Mouse (Mus musculus) left cerebral cortex, postnatal 14 days (tissue): ENCODE results near the gene Plekha7. TPM values are rescaled to one million over a fixed set of nuclear protein-coding genes. Genes with fewer than 3 reads are reported as not detected.
"Not testable (repeated sequence)": the region's sequence is repeated elsewhere in the genome, so short reads cannot be mapped to it uniquely, and the experiment has no call there.

Experiments used
- DNase-seq, 2 experiments: peaks; one replicate each; pipeline ENCODE4 v3.0.0; 2021 to 2022; ENCODE audit warnings: low spot score in 2 of 2, mixed read lengths in 1 of 2
- intact Hi-C: fragments of 180-260 bp; cut with DNase I; formaldehyde crosslinking; loops from one replicate; pipeline ENCODE4 v1.15.1; 2025
- total RNA-seq, 2 experiments: library from RNA; stranded (reverse); gene quantifications; 2 replicates each; pipeline ENCODE4 v1.2.3; 2021

Plekha7 gene
- total RNA-seq, 2 experiments from 2014 or later, result 21.0 to 23.5 TPM

DNA sequence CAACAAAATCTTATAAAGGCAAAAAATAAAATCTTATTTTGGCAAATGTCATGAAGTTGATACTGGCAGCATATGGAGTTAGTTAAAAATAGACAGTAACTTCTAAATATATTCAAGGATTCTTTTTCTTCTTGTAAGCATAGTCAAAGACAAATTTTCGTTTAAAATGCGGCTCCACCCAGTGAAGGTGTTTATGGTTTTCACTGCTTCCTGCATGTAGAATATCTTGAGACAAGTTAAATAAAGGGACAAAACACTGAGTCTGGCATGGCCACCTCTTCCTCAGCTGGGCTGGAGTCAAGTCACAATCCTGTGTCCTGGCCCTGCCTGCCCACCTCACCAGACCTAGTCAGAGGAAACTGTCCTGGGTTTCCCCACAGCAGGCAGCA is 184.6 kb downstream of the Plekha7 start:
- no peak for DNase-seq

DNA sequence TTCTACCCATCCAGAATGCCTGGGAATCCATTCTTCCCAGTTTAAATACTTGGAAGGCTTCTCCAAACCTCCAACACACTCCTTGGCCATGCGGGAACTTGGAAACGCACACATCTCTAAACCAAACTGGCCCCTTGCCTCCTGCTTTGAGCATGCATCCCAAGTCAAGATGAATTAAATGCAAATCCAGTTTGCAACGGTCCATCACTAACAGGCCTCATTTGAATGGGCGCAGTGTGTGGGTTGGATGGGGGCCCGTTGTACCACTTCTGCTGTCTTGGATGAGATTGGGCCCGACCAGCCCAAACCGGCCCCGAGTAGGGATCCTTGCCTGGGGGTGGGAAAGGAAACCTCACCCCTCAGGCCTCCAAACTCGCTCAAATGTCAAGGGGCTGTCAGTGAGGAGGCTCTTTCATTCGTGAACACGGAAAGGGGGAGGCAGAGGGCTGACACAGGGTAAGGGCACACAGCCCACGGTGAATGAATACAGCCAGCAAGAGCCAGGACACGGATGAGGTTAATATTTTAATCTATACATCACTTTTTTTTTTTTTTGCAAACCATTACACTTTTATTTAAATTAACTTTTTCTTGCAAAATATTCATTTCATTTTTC is 185.1 kb downstream of the Plekha7 start:
- DNase-seq, result peak in 1 of 2 experiments; percentile 25
- intact Hi-C loops, result no loop called here

More for the DNA sequence above, 184.6 kb downstream of the Plekha7 start:
- intact Hi-C loops, result no loop called here

DNA sequence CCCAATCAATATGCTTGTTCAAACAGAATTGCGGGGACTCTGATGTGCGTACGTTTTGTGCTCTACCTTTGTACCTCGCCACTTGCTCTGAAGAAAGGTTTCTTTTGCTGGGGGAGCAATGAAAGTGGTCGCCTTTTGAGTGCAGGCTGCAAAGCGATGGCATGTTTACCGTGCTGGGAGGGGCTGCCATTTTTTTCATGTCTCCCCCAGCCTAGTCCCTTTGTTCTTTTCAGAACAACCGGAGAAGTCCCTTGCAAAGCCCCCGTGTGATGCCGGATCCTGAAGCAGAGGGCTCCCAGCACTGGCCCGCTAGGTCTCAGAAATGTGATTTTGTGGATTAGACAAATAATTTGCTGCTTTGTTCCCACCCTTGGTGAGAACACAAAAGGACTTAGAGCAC is 187.0 kb downstream of the Plekha7 start:
- intact Hi-C loops, result no loop called here
- DNase-seq, result no peak

DNA sequence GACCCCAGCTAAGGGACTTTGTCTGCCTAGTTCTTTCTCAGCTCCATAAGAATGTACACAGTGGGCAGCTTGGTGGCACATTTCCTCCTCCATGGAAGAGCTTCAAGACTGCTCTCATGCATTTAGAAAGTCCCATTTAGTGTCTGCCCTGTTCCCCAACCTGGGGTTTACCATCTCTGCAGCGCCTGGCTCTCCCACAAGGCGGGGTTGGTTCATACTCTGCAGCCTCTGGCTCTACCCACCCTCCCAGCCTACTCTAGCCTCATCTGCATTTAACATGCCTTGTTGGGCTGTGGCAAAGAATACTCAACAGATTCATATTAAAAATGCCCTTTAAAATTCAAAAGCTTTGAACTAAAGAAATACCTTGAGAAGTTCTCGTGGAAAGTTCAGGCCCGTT is 187.4 kb downstream of the Plekha7 start:
- intact Hi-C loops, result no loop called here
- no peak for DNase-seq

DNA sequence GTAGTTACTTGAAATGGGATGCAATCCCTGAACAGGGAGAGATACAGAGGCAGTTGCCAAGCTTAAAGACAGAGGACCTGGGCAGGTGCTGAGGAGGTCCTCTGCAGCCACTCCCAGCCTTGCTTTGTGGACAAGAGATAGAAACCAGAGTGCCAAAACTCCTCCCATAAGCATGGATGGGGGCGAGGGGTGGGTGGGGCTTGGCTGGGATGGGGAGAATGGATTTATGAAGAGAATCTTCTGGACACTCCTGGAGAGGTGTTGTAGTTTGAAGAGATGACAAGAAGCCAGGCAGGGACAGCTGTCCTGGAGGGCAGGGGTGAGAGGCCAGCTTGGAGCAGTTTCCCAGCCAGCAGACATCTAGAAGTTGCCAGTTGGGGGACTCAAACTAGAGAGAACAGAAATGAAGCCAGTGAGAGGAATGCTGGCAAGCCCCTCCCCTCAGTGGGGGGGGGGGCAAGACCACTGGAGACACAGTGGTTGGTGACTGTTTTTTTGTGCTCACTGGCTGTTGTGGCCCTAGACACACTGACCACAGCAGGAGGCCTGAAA is 188.8 kb downstream of the Plekha7 start:
- DNase-seq, result no peak
- intact Hi-C loops, result no loop called here

DNA sequence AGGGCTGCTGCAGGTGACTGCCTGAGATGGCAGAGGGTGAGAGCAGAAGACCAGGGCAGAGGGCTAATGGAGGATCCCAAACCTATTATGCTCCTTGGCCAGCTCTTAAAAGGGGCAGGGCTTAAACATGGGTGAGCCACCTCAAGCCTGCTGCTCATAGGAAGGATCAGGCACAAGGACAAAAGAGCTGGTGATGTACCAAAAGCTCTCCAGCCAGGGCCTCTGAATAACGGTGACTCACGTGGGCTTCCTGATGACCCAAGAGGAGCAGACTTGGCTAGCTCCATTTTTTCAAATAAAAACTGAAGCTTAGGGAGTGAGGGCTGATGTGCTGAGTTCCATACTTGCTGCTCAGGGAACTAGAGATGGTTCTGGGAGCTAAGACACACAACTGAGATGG is 192.2 kb downstream of the Plekha7 start:
- no peak for DNase-seq
- intact Hi-C loops, result no loop called here

DNA sequence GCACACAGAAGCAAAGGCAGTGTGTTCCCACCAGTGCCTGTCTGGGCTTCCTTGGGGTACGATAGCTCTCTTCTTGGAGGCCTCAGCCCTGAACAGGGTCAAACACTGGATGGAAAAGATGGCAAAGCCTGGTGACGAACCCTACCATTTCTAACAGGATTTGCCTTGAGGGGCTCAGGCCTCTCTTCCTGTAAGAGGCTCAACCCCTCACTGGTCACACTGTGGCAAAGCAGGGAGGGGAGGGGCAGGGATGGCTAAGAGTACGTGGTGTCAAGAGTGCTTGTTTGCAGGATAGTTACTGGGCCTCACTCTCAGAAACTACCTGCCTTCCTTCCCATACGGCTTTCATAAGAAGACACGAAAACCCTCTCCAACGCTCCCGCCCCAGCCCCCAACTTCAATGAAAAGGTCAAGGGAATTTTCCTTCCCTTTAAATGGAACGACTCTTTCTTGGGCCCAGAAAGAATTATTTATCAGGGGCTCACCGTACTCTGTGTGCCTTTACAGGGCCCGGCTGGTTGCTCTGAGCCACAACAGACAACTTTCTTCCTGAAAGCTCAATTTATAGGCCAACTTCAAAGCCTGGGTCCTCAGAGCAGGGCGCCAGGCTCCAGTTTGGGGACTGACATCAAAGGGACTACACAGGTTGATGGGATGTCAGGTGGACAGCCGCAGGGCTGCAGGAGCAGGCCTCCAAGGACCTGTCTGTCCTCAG is 192.8 kb downstream of the Plekha7 start:
- DNase-seq, result no peak
- intact Hi-C loops, result no loop called here

DNA sequence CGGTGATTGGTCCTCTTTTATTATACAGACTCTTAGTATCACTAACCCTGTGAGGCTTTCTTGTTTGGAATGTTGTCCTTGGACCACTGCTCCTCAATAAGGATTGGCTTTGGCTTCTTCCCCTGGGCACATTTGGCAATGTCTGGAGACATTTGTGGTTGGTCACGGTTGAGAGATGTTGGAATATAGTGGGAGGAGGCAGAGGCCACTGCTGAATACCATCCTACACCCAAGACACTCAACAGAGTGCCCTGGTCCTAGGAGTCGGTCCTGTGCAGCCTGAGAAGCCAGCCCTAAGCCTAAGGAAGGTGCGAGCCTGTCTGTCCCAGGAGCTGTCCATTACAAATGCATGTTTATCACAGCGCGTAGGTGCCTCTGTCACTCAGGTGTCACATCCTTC is 196.6 kb downstream of the Plekha7 start:
- intact Hi-C loops, result no loop called here
- no peak for DNase-seq

DNA sequence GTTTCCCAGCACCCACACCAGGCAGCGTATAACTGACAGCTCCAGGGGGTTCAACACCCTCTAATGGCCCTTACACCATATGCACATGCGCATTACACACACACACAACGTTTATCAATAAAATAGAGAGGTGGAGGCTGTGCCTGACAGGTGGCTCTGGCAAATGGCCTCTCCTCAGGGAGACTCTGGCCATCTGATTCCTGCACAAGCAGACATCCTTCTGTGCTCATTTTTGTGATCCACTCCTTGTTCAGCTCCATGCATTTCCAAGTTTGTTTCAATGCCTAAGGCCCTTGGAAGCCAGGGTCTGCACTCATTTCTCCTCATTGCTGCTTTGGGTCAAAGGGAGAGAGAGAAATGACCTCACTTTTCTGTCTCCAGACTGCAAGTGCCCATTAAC is 197.5 kb downstream of the Plekha7 start:
- intact Hi-C loops, result no loop called here
- no peak for DNase-seq

DNA sequence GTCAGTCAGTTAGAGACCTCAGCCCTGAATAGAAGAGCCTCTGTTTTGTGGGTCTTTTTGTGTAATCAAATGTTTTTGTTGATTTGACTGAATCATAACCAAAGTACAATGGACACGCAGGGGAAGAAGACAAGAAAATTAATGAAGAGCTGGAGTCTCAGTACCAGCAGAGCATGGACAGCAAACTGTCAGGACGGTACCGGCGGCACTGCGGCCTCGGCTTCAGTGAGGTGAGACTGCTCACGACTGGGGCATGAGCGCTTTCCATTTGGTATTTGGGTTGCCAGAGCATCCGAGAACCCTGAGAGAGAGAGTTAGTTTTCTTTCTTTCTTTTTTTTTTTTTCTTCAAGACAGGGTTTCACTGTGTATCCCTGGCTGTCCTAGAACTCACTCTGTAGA is 205.1 kb downstream of the Plekha7 start:
- no peak for DNase-seq
- intact Hi-C loops, result no loop called here

DNA sequence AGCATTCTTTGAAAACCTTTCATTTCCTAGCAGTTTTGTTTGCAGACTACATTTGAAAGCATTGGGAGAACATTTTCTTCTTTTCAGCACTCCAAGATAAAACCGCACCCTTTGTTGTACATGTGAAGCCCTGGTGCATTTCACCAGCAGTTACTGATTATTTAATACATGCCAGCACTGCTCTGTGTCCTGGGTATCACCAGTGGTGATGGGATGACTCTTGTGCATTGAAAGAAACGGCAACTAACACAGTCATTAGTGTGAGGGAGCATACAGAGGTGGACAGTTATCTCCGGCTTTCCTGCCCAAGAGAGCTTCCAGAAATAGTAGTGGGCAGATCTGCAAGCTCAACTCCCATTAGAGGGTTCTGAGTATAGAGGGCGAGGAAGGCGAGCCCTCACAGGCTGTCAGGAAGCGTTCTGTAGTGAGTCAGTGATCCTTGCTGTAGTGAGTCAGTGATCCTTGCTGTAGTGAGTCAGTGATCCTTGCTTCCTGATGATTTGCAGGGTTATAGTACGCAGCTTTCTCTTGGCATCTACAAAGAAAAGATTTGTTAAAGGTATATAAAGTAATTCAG is 208.1 kb downstream of the Plekha7 start:
- no peak for DNase-seq

DNA sequence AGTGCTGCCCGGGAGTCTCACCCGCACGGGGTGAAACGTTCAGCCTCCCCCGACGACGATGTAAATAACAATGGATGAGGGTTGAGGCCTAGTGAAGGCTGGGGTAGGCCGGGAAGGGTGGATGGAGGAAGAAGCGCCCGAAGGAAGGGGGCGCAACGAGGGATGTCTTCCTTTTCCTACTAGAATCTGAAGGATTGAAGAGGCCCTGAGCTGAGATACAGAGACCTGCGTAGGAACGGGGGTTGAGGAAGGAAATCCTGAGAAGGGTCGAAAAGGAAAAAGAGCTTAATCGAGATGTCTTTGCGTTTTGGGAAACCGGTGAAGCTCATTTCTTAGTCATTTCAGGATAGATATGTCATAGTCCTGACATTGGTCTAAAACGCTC is 214.7 kb downstream of the Plekha7 start:
- intact Hi-C loops, result no loop called here
- DNase-seq, result no peak

More for the DNA sequence above, 208.1 kb downstream of the Plekha7 start:
- intact Hi-C loops, result no loop called here

DNA sequence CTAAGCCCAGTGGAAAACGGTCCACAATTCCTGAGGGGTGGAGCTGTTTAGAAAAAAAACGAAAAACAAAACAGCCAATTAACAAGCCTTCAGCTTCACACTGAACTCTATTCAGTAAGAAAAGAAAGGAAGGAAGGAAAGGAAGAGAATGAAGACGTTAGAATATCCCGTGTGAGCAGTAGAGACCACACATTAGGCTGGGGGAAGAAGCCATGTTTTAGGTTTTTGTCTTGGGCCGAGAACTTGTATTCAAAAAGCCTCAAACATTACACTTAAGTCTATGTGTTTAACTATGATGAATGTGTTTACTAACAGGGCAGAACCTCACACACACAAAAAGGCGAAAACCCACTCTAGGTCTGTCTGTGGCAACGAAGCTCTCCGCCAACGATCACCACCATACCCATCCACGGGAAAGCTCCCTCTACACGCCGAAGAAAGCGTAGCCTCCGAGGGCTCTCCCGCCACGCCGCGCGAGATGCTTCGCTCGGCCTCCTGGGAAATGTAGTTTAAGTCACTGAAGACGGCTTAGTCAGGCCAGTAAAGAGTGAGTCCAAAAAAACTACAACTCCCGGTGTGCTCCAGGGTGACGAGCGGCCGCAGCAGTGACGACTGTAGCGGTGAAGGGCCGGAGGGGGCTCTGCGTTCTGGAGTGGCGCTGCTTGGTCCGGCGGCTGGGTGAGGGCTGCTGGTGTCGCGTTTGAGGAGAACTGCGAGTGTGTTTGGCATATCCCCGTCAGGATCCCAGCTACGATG is 215.3 kb downstream of the Plekha7 start:
- intact Hi-C loops, result no loop called here
- peak; percentile 97 to 99 for DNase-seq

DNA sequence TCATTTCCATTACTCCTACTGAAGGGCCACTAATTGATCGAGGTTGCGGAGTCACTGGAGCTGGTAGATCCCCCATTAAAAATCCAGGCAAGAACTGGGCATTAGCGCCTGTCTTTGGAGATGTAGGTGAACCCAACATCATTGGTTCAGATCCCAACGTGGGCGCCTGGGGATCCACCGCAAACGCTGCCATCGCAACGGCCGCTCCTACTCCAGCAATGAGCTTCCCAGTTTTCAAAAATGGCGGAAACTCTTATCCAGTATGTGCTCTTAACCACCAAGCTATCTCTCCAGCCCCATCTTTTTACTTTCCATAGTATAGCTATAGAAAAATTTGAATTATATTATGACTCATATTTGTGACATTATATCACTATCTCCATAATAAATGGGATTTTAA is 223.8 kb downstream of the Plekha7 start, which contains the start of gene Gm4353:
Gene Gm4353, minus strand, starts transcription at position 270 of the 400 bp plus-strand sequence.
- not testable (repeated sequence) for DNase-seq

More for the DNA sequence above, 223.8 kb downstream of the Plekha7 start, which contains the start of gene Gm4353:
- intact Hi-C loops, result not testable (repeated sequence)

Other genes with a start within 250 kb of the Plekha7 start
- gene Gm4353, start 223.7 kb downstream of the Plekha7 start, total RNA-seq, result 1 to 10 TPM; 3.1 to 3.6 TPM
- gene Rps13, start 25.8 kb upstream of the Plekha7 start, total RNA-seq, result 100 to 1,000 TPM; 181 to 206 TPM
- gene Pik3c2a, start 135.1 kb upstream of the Plekha7 start, total RNA-seq, result 10 to 100 TPM; 20.0 to 25.0 TPM
- gene Nucb2, start 196.0 kb upstream of the Plekha7 start, total RNA-seq, result 10 to 100 TPM; 22.3 to 26.9 TPM